Comparison of ENCODE assay signal across 8 mouse cellular contexts in genomic region chr19:40270351-40271307, GRCm38 (mm10). TPM values are rescaled to one million over a fixed set of nuclear protein-coding genes. Genes with fewer than 3 reads are reported as not detected.
DNase-seq lines count a peak whose midpoint lies in the region; ATAC-seq and TF ChIP-seq lines count a peak whose summit lies in the region.

No protein-coding gene starts in this region.

- no peak for TF ChIP-seq CTCF in stomach, postnatal 0 days (IDR thresholded peaks at IDR 0.05; ENCODE audit: low read depth)

- H3K4me3 ChIP-seq in heart, embryonic 12.5 days = peak overlapping the region; percentile 81
- peak overlapping the region; percentile 72 for H3K4me3 ChIP-seq in midbrain, embryonic 10.5 days
- H3K4me3 ChIP-seq in stomach, postnatal 0 days (ENCODE audit: low read depth, low read length) = peak overlapping the region; percentile 78

- TF ChIP-seq EP300 in stomach, postnatal 0 days (optimal IDR thresholded peaks at IDR 0.05) = no peak

- peak; percentile 48 for DNase-seq in urinary bladder, postnatal 14 days (ENCODE audit: low spot score)
- no peak for DNase-seq in urinary bladder, postnatal 10 days (ENCODE audit: low spot score)
- peak; percentile 44 to 56 for DNase-seq in kidney, postnatal 4 days
- peak; percentile 21 for DNase-seq in midbrain, embryonic 10.5 days (ENCODE audit: low spot score)
- DNase-seq in stomach, postnatal 0 days (ENCODE audit: low spot score) = no peak
- DNase-seq in layer of hippocampus, adult 9-11 months = no peak

- peak overlapping the region; percentile 83 for H3K27ac ChIP-seq in heart, embryonic 12.5 days (ENCODE audit: poor library complexity, severe bottlenecking)
- H3K27ac ChIP-seq in midbrain, embryonic 10.5 days (replicated peaks) = peak overlapping the region; percentile 86
- H3K27ac ChIP-seq in stomach, postnatal 0 days (replicated peaks) = peak overlapping the region; percentile 86

- WGBS in heart, embryonic 12.5 days = 4% methylated on average over 63 of the region's 63 CpGs
- 8% methylated on average over 63 of the region's 63 CpGs for WGBS in midbrain, embryonic 10.5 days
- WGBS in stomach, postnatal 0 days = 6% methylated on average over 63 of the region's 63 CpGs

- H3K9ac ChIP-seq in heart, embryonic 12.5 days = peak overlapping the region; percentile 90
- H3K9ac ChIP-seq in stomach, postnatal 0 days (ENCODE audit: low read length) = peak overlapping the region; percentile 85

- peak; percentile 15 for ATAC-seq in common myeloid progenitor, adult 5-6 weeks (replicated peaks; ENCODE audit: low read depth, poor library complexity, severe bottlenecking)
- peak; percentile 50 for ATAC-seq in heart, embryonic 12.5 days (ENCODE audit: insufficient number of reproducible peaks, low FRiP score)
- peak; percentile 20 for ATAC-seq in stomach, postnatal 0 days (ENCODE audit: low FRiP score, low TSS enrichment)

- H3K36me3 ChIP-seq in heart, embryonic 12.5 days = no peaks in the 10 kb centered on the region; the same call in 1 of the 2 replicates
- H3K36me3 ChIP-seq in midbrain, embryonic 10.5 days = no peaks in the 10 kb centered on the region
- no peaks in the 10 kb centered on the region for H3K36me3 ChIP-seq in stomach, postnatal 0 days (ENCODE audit: control insufficient read depth, insufficient read depth, low read length)

- H3K9me3 ChIP-seq in heart, embryonic 12.5 days (replicated peaks) = no peaks in the 10 kb centered on the region
- no peaks in the 10 kb centered on the region for H3K9me3 ChIP-seq in midbrain, embryonic 10.5 days (replicated peaks)
- no peaks in the 10 kb centered on the region for H3K9me3 ChIP-seq in stomach, postnatal 0 days (ENCODE audit: control insufficient read depth, low read length)

- H3K4me2 ChIP-seq in heart, embryonic 12.5 days = peak overlapping the region; percentile 75
- H3K4me2 ChIP-seq in stomach, postnatal 0 days (replicated peaks; ENCODE audit: low read depth) = peak overlapping the region; percentile 81

- H3K4me1 ChIP-seq in heart, embryonic 12.5 days (replicated peaks) = peaks cover 30% of the 10 kb centered on the region
- H3K4me1 ChIP-seq in midbrain, embryonic 10.5 days = peaks cover 36% of the 10 kb centered on the region
- no peaks in the 10 kb centered on the region for H3K4me1 ChIP-seq in stomach, postnatal 0 days (replicated peaks; ENCODE audit: control insufficient read depth, insufficient read depth)

- H3K27me3 ChIP-seq in heart, embryonic 12.5 days (replicated peaks) = no peaks in the 10 kb centered on the region
- peaks cover 52% of the 10 kb centered on the region for H3K27me3 ChIP-seq in midbrain, embryonic 10.5 days (ENCODE audit: low read depth, poor library complexity, severe bottlenecking)
- no peaks in the 10 kb centered on the region for H3K27me3 ChIP-seq in stomach, postnatal 0 days (ENCODE audit: control insufficient read depth, insufficient read depth, low read length)

RNA-seq across cellular contexts. Expression of gene Pdlim1, which starts 1.0 kb away (rescaled TPM):
- 61.8 and 68.8 TPM in 2 replicates for total RNA-seq in common myeloid progenitor, adult 5-6 weeks (2017)
- 311 and 316 TPM in 2 replicates for polyA plus RNA-seq in heart, embryonic 12.5 days (2016; fragmentation: Nextera tagmentation; extraction: Ambion mirVana)
- 97.3 and 109 TPM in 2 replicates for polyA plus RNA-seq in midbrain, embryonic 10.5 days (2016; fragmentation: Nextera tagmentation; extraction: Ambion mirVana)
- polyA plus RNA-seq in stomach, postnatal 0 days (2015; fragmentation: Nextera tagmentation; extraction: Ambion mirVana) = 288 and 298 TPM in 2 replicates

Comparison
In these comparisons a context has a peak if more than half of its experiments do, and no peak if none do; other contexts are left out.
1. DNase-seq: peak in urinary bladder, postnatal 14 days (single experiment), kidney, postnatal 4 days (2 of 2) and midbrain, embryonic 10.5 days (single experiment); none in urinary bladder, postnatal 10 days (single experiment), stomach, postnatal 0 days (single experiment) and layer of hippocampus, adult 9-11 months (single experiment).
2. Peak in every context shown above with its lines, with median percentiles within 50 percentile points of each other: ATAC-seq, H3K27ac ChIP-seq and H3K4me3 ChIP-seq.